In the genomic region with DNA sequence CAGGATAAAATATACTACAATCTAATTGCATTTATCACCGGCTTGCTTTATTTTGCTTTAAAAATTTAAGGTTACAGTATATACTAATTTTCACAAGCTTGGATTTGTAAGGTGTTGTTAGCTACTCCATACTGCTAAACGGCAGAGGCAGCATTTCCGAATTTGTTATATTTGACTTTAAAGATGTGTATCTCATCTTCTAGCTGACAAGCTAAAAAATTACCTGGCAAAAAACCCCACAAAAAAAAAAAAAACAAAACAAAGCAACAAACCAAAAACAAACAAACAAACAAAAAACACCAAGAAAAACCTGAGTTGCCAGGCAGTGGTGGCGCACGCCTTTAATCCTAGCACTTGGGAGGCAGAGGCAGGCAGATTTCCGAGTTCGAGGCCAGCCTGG, we compare ENCODE assay signal across 1 mouse cellular context.
TF ChIP-seq lines count a peak whose summit lies in the region.

No protein-coding gene starts in this region.

TF ChIP-seq in CH12.LX, 34 proteins besides CTCF, POLR2A, EP300 and RAD21 (continued from another document):
- no peak for TF ChIP-seq JUN (IDR thresholded peaks at IDR 0.05; ENCODE audit: insufficient read depth, low read depth, low read length)
- no peak for TF ChIP-seq NELFE (IDR thresholded peaks at IDR 0.05; ENCODE audit: low read depth, low read length)
- TF ChIP-seq E2F4 (IDR thresholded peaks at IDR 0.05; ENCODE audit: insufficient replicate concordance, low read depth, low read length) = no peak
- TF ChIP-seq TCF12 (IDR thresholded peaks at IDR 0.05; ENCODE audit: low read depth, low read length) = no peak
- no peak for TF ChIP-seq MAFK (IDR thresholded peaks at IDR 0.05; ENCODE audit: insufficient replicate concordance, low read length)
- no peak; the same call in 1 of the 2 replicates for TF ChIP-seq CHD1 (IDR thresholded peaks at IDR 0.05; ENCODE audit: low read depth, low read length)
- TF ChIP-seq ZNF384 (IDR thresholded peaks at IDR 0.05; ENCODE audit: low read depth, low read length) = no peak
- TF ChIP-seq IRF4 (IDR thresholded peaks at IDR 0.05; ENCODE audit: low read depth, low read length) = no peak
- TF ChIP-seq MAZ (IDR thresholded peaks at IDR 0.05; ENCODE audit: low read depth, low read length) = no peak
- TF ChIP-seq USF1 (IDR thresholded peaks at IDR 0.05; ENCODE audit: low read depth, low read length) = no peak
- TF ChIP-seq KAT2A (IDR thresholded peaks at IDR 0.05; ENCODE audit: insufficient replicate concordance, low read length) = no peak
- TF ChIP-seq HCFC1 (IDR thresholded peaks at IDR 0.05; ENCODE audit: low read depth, low read length) = no peak
- no peak for TF ChIP-seq ZMIZ1 (IDR thresholded peaks at IDR 0.05; ENCODE audit: low read depth, low read length)
- TF ChIP-seq RCOR1 (conservative IDR thresholded peaks at IDR 0.05; ENCODE audit: low read depth, low read length) = no peak
- no peak for TF ChIP-seq ZKSCAN1 (IDR thresholded peaks at IDR 0.05; ENCODE audit: borderline replicate concordance, low read depth, low read length)
- no peak for TF ChIP-seq MEF2A (IDR thresholded peaks at IDR 0.05; ENCODE audit: borderline replicate concordance, low read depth, low read length)
- no peak for TF ChIP-seq JUND (conservative IDR thresholded peaks at IDR 0.05; ENCODE audit: low read depth, low read length)
